Mouse (Mus musculus) ES-E14 (cell line): ENCODE measurements at regions not wholly inside any gene's neighbourhood (a gene's known extent, or its start where the extent isn't known, plus 50 kb on each side); places are given as distances from the start of the nearest gene placed in this dataset.

Experiments
- CHD2 ChIP-seq: IDR thresholded peaks from 2 replicates; pipeline ENCODE4 v1.6.1; 2014; ENCODE audit warnings: mild to moderate bottlenecking, low read depth, low read length, inconsistent platforms
- MAFK ChIP-seq: IDR thresholded peaks from 2 replicates; pipeline ENCODE4 v1.6.1; 2014; ENCODE audit warnings: mild to moderate bottlenecking, low read depth, low read length, inconsistent platforms; ENCODE audit not compliant: insufficient read depth

DNA sequence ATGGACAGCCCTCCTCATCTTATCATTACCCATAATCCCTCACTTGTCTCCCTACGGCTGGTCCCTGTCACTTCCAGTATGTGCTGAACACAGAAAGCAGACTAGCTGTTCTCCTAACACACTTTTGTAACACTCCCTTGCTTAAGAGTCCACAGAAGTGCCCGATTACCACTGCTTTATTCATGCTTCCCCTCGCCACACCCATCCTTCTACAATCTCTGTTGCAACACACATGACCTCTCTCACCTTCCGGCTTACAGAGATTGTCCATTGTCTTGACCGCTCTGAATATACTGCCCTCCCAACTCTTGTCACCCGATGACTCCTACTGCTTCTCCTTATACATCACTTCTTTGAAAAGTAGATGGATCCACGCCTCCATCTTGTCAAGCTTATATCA, 132.9 kb downstream of the Snx18 start:
- TF ChIP-seq CHD2, result no peak
- no peak for TF ChIP-seq MAFK
